Mouse (Mus musculus) cortical plate, adult 2 months (tissue): ENCODE results near the gene Khsrp. TPM values are rescaled to one million over a fixed set of nuclear protein-coding genes. Genes with fewer than 3 reads are reported as not detected.

ENCODE experiments used
- H3K27ac ChIP-seq: fragments of 200-500 bp; 2 replicates; pipeline ENCODE4 v1.5.1; 2012; ENCODE audit warnings: low read length, control low read depth, inconsistent platforms; ENCODE audit not compliant: insufficient read depth
- H3K4me1 ChIP-seq: fragments of 200-500 bp; 2 replicates; pipeline ENCODE4 v1.6.1; 2011; ENCODE audit warnings: low read length; ENCODE audit not compliant: control insufficient read depth, insufficient read depth
- H3K4me3 ChIP-seq: fragments of 200-500 bp; 2 replicates; pipeline ENCODE4 v1.5.1; 2011; ENCODE audit warnings: mild to moderate bottlenecking, low read length, control low read depth; ENCODE audit not compliant: insufficient read depth
- CTCF ChIP-seq: fragments of 200-500 bp; IDR thresholded peaks from 2 replicates; pipeline ENCODE4 v1.5.1; 2011; ENCODE audit warnings: mild to moderate bottlenecking, control low read depth, low read length; ENCODE audit not compliant: insufficient read depth; ENCODE audit errors: extremely low read depth
- POLR2A ChIP-seq: fragments of 200-500 bp; IDR thresholded peaks from 2 replicates; pipeline ENCODE4 v1.6.1; 2011; ENCODE audit warnings: mild to moderate bottlenecking, low read length, control low read depth; ENCODE audit not compliant: insufficient read depth; ENCODE audit errors: extremely low read depth
- polyA plus RNA-seq: library from polyadenylated mRNA; depleted of rRNA; stranded (reverse); fragments of >200 nt; gene quantifications from 2 replicates; pipeline ENCODE4 v1.2.3, GENCODE M21; 2012

Gene Khsrp
- polyA plus RNA-seq, 1 experiment = 58.4 TPM

GRCm38 (mm10) chr17:57007137-57007905, 24.0 kb downstream of the Khsrp start:
- TF ChIP-seq CTCF (peak; percentile 33; the same call in 1 of the 2 replicates), POLR2A (no peak)
- H3K4me1 ChIP-seq = 0 out of 2 replicates have a peak, but pooled peaks cover 2% of the 10 kb centered on the region
- no peak overlapping the region for H3K27ac ChIP-seq
- no peak overlapping the region for H3K4me3 ChIP-seq

GRCm38 (mm10) chr17:57003994-57004393, 27.3 kb downstream of the Khsrp start:
- no peak for TF ChIP-seq CTCF
- no peak for TF ChIP-seq POLR2A
- H3K4me3 ChIP-seq = no peak overlapping the region
- H3K27ac ChIP-seq = no peak overlapping the region
- H3K4me1 ChIP-seq = no peaks in the 10 kb centered on the region

- Histone ChIP-seq H3K4me3 (no peak overlapping the region), H3K4me1 (no peaks in the 10 kb centered on the region), H3K27ac (no peak overlapping the region)
- TF ChIP-seq POLR2A = no peak
- TF ChIP-seq CTCF = no peak
Observed at GRCm38 (mm10) chr17:57001228-57001627, 30.1 kb downstream of the Khsrp start.

- no peaks in the 10 kb centered on the region for H3K4me1 ChIP-seq
- no peak within 1 kb of the TSS for H3K27ac ChIP-seq
- H3K4me3 ChIP-seq = no peak within 1 kb of the TSS
- TF ChIP-seq POLR2A (no peak), CTCF (no peak)
Observed at GRCm38 (mm10) chr17:56999968-57000609, 31.2 kb downstream of the Khsrp start, which contains the start of gene Pspn. Gene Pspn (minus strand): TSS chr17:57000018.

- Histone ChIP-seq H3K4me3 (no peak overlapping the region), H3K27ac (no peak overlapping the region), H3K4me1 (no peaks in the 10 kb centered on the region)
- TF ChIP-seq CTCF = no peak
Observed at GRCm38 (mm10) chr17:56999414-56999813, 31.9 kb downstream of the Khsrp start.

- peak within 1 kb of the TSS; percentile 50 for H3K4me3 ChIP-seq
- no peak within 1 kb of the TSS for H3K27ac ChIP-seq
- TF ChIP-seq CTCF (peak; percentile 62), POLR2A (peak; percentile 73)
- H3K4me1 ChIP-seq = no peaks in the 10 kb centered on the region
Observed at GRCm38 (mm10) chr17:56997029-56997667, 34.2 kb downstream of the Khsrp start, which contains the start of gene Alkbh7. Gene Alkbh7 (plus strand): TSS chr17:56997339.

- Histone ChIP-seq H3K4me3 (no peak overlapping the region; the same call in 1 of the 2 replicates), H3K27ac (no peak overlapping the region), H3K4me1 (no peaks in the 10 kb centered on the region)
- TF ChIP-seq POLR2A (peak; percentile 24; the same call in 1 of the 2 replicates), CTCF (no peak)
Observed at GRCm38 (mm10) chr17:56996506-56996905, 34.8 kb downstream of the Khsrp start.

- no peak for TF ChIP-seq POLR2A
- TF ChIP-seq CTCF = no peak
- no peak overlapping the region for H3K27ac ChIP-seq
- peaks cover 4% of the 10 kb centered on the region for H3K4me1 ChIP-seq
- no peak overlapping the region for H3K4me3 ChIP-seq
Observed at GRCm38 (mm10) chr17:56995046-56995445, 36.3 kb downstream of the Khsrp start.

GRCm38 (mm10) chr17:56990966-56991365, 40.4 kb downstream of the Khsrp start:
- Histone ChIP-seq H3K27ac (no peak overlapping the region), H3K4me3 (peak overlapping the region; percentile 62), H3K4me1 (peaks cover 4% of the 10 kb centered on the region)
- TF ChIP-seq CTCF (no peak), POLR2A (no peak)

- H3K4me1 ChIP-seq = peaks cover 4% of the 10 kb centered on the region
- H3K4me3 ChIP-seq = peak within 1 kb of the TSS; percentile 62
- TF ChIP-seq POLR2A (peak; percentile 92), CTCF (no peak)
- peak within 1 kb of the TSS; percentile 10; the same call in 1 of the 2 replicates for H3K27ac ChIP-seq
Observed at GRCm38 (mm10) chr17:56990115-56990746, 41.1 kb downstream of the Khsrp start, which contains the start of gene Clpp. Gene Clpp (plus strand): TSS chr17:56990305.
